Mouse (Mus musculus) limb, embryonic 11.5 days (tissue): Measurements from ENCODE around the gene Foxo1. TPM values are rescaled to one million over a fixed set of nuclear protein-coding genes. Genes with fewer than 3 reads are reported as not detected.

Source experiments
- ATAC-seq: fragments of 200-750 bp; cut with Nextera tagmentation; 2 replicates; pipeline ENCODE4 v1.8.0; 2017; ENCODE audit warnings: low read depth; ENCODE audit not compliant: insufficient number of reproducible peaks, low FRiP score, low TSS enrichment
- DNase-seq: peaks from one replicate; pipeline ENCODE4 v3.0.0-alpha.2; 2015; ENCODE audit warnings: low spot score
- H3K27ac ChIP-seq: fragments of 300-500 bp; sonication (generic); replicated peaks from 2 replicates; pipeline ENCODE4 v1.5.1; 2014; ENCODE audit warnings: low read depth, mild to moderate bottlenecking, low read length
- H3K27me3 ChIP-seq: fragments of 300-500 bp; sonication (generic); 2 replicates; pipeline ENCODE4 v1.6.1; 2014; ENCODE audit warnings: mild to moderate bottlenecking, low read length, mixed read lengths; ENCODE audit not compliant: control insufficient read depth, insufficient read depth
- H3K36me3 ChIP-seq: fragments of 300-500 bp; sonication (generic); 2 replicates; pipeline ENCODE4 v1.6.1; 2014; ENCODE audit warnings: mild to moderate bottlenecking, low read length, moderate library complexity, mixed read lengths; ENCODE audit not compliant: control insufficient read depth, insufficient read depth
- H3K4me1 ChIP-seq: fragments of 300-500 bp; sonication (generic); 2 replicates; pipeline ENCODE4 v1.6.1; 2014; ENCODE audit warnings: low read length, mixed read lengths; ENCODE audit not compliant: control insufficient read depth, insufficient read depth
- H3K4me2 ChIP-seq: fragments of 300-500 bp; sonication (generic); 2 replicates; pipeline ENCODE4 v1.6.1; 2014; ENCODE audit warnings: low read depth, mild to moderate bottlenecking, moderate library complexity; ENCODE audit not compliant: severe bottlenecking
- H3K4me3 ChIP-seq: fragments of 300-500 bp; sonication (generic); 2 replicates; pipeline ENCODE4 v1.5.1; 2014; ENCODE audit warnings: low read depth, low read length
- H3K9ac ChIP-seq: fragments of 300-500 bp; sonication (generic); 2 replicates; pipeline ENCODE4 v1.6.1; 2014; ENCODE audit warnings: mild to moderate bottlenecking, low read length
- H3K9me3 ChIP-seq: fragments of 300-500 bp; sonication (generic); 2 replicates; pipeline ENCODE4 v1.6.1; 2016; ENCODE audit warnings: low read length; ENCODE audit not compliant: control insufficient read depth
- WGBS: fragments of 180-500 bp; shearing (Covaris S2); extraction: QIAGEN DNeasy Blood & Tissue Kit; methylation state at CpG from one replicate; pipeline ENCODE4 v1.1.7; 2014; 5-methylcytosine and 5-hydroxymethylcytosine counted together
- polyA plus RNA-seq: library from polyadenylated mRNA; unstranded; fragments of >200 nt; fragmentation: Nextera tagmentation; extraction: Ambion mirVana; gene quantifications from 2 replicates; pipeline ENCODE4 v1.2.1, GENCODE M21; 2014

The Foxo1 gene
- polyA plus RNA-seq, 1 experiment from 2014 or later = 5.9 TPM

DNA sequence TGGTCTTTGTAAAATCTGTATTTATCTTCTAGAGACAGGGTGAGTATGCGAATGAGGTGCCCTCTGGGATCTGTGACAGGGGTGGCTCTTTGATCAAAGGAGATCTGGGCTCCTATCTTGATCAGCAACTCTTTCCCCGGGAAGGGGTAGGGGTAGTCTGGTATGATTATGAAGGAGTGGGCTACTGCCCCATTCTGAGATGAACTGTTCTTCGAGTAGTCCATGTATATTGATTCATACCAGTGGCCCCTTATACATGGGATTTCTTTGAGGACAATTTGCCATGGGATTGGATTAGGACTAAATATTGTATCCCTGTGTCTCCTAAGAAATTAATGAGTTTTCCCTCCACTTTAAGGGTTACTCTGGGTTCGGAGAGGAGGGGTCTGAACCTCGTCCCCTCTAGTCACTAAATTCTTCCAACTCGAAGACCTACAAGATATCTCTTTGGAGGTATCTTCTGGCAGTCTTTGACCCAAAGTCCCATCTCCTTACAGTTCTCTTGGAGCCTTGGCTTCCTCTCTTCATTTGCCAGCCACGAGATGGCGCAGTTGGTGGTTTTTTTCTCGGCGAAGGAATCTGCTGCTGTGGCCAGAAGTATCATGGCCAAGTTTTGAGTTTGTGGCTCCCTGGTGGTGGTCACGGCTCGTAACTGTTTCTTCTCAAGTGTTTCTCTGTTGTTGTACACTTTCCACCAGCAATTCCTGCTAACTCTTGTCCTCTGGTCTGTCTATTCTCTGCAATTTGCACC lies 24.7 kb upstream of the Foxo1 start:
- no peak overlapping the region for H3K9ac ChIP-seq
- ATAC-seq = no peak
- peak; percentile 70 for DNase-seq
- WGBS = 55% methylated on average over 12 of the region's 12 CpGs
- no peaks in the 10 kb centered on the region for H3K27me3 ChIP-seq
- H3K9me3 ChIP-seq = no peaks in the 10 kb centered on the region
- no peak overlapping the region for H3K27ac ChIP-seq
- H3K4me2 ChIP-seq = no peak overlapping the region
- H3K4me1 ChIP-seq = no peaks in the 10 kb centered on the region
- H3K4me3 ChIP-seq = no peak overlapping the region
- H3K36me3 ChIP-seq = no peaks in the 10 kb centered on the region

DNA sequence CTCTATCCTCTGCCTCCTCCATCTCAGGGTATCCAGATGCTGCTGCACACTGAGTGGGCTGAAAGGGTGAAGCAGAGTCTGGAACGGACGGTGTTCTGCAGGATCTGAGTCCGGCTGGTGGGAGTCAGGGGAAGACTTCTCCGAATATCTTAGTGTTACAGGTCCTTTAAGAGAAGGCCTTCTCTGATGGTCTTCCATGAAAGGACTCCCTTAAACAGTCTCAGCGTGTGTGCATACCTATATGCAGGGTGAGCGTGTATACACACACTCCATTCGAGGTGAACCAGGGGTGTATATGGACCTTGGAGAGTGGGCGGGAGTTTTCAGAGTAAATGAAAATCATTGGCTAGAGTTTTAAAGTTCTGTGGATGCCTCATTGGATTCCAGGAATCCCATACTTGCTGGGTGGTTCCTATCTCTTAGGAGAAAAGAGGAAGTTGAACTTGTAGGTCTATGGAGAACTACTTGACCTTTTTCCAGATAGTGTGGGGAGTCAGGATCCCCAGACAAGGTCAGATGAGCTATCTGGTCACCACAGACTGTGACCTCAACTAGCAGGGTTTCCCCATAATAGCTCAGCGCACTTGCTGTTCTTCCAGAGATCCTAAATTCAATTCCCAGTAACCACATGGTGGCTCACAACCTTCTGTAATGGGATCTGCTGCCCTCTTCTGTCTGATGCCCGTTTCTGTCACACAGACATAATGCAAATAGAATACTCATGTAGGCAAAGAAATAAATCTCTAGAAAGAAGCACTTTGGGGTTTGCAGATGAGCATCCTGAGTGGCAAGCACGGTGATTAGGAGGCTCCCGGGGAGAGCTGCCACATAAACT lies 21.9 kb upstream of the Foxo1 start:
- Histone ChIP-seq H3K27me3 (no peaks in the 10 kb centered on the region), H3K27ac (no peak overlapping the region), H3K4me3 (no peak overlapping the region), H3K9ac (no peak overlapping the region), H3K4me1 (no peaks in the 10 kb centered on the region), H3K9me3 (no peaks in the 10 kb centered on the region), H3K4me2 (no peak overlapping the region), H3K36me3 (no peaks in the 10 kb centered on the region)
- no peak for DNase-seq
- WGBS = 82% methylated on average over 12 of the region's 12 CpGs
- no peak for ATAC-seq

DNA sequence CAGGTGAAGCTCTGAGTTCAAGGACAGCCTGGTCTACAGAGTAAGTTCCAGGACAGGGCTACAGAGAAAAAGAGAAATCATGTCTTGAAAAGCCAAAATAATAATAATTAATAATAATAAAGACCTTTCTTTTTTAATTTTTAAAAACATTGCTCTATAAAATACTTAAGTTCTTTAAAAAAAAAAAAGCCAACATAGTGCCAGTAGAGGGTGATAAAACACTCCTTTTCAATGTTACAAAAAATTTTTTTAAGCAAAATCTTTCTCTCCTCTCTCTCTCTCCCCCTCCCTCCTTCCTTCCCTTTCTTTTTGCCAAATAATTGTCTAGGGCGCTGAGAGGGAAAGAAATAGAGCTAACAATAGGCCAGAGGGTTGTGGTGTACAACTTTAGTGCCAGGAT lies 17.0 kb upstream of the Foxo1 start:
- ATAC-seq (no peak), DNase-seq (no peak)
- Histone ChIP-seq H3K27me3 (no peaks in the 10 kb centered on the region), H3K9me3 (no peaks in the 10 kb centered on the region), H3K4me3 (no peak overlapping the region), H3K36me3 (no peaks in the 10 kb centered on the region), H3K4me1 (no peaks in the 10 kb centered on the region), H3K27ac (no peak overlapping the region), H3K9ac (no peak overlapping the region), H3K4me2 (no peak overlapping the region)
- WGBS = 69% methylated on average over 1 of the region's 1 CpGs

DNA sequence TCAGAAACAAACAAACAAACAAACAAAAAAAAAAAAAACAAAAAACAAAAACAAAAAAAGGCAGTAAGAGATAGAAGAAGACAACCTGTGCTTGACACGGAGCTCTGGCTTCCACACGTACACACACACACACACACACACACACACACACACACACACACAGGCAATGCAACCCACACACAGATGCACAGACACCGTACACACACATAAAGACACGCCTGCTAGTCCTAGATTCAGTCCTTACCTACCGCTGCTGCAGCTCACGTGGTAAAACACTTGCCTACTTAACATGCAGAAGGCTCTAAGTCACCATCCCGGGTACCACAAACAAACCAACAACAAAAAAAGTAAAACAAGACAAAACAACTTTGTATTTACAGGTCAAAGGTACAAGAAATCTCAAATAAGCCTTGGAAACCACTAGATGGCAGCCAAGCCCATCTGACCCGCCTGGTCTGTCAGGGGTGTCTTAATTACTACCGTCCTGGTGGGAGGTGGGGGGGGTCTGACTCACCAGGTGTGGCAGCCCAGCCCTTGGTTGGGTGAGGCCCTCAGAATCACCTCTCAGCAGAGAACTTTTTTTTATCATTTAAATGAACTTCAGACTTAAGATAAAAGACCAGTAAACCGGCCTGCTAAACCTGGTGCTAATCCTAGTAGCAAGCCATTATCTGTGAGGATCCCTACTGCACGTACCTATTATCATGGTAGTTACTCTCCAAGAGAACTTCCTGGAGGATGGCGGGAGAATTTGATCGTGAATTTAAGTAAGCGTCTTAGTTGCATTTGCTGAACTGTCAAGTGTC lies 14.3 kb upstream of the Foxo1 start:
- no peak overlapping the region for H3K27ac ChIP-seq
- ATAC-seq (no peak), DNase-seq (peak; percentile 66)
- WGBS = 18% methylated on average over 14 of the region's 14 CpGs
- H3K4me3 ChIP-seq = no peak overlapping the region
- H3K4me2 ChIP-seq = no peak overlapping the region
- no peak overlapping the region for H3K9ac ChIP-seq
- no peaks in the 10 kb centered on the region for H3K27me3 ChIP-seq
- no peaks in the 10 kb centered on the region for H3K36me3 ChIP-seq
- H3K9me3 ChIP-seq = no peaks in the 10 kb centered on the region
- H3K4me1 ChIP-seq = no peaks in the 10 kb centered on the region; the same call in 1 of the 2 replicates

DNA sequence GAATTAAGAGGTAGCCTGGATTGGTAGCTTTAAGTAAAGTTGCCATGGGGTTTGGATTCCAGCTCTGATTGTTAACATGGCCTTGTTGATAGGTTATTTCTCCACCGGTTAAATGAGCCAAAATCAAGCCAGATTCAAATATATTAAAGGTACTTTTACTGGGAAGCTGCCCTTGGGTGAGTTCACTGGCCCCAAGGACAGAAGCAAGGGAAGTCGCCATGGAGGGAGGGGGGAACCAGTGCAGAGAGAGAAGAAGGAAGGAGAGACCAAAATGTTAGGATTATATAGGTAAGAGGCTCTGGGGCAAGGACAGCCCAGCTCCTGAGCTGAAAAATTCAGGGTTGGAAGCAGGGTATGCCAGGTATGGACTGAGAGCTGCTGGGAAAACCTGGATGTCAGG lies 13.6 kb upstream of the Foxo1 start:
- no peaks in the 10 kb centered on the region for H3K9me3 ChIP-seq
- no peaks in the 10 kb centered on the region for H3K27me3 ChIP-seq
- no peaks in the 10 kb centered on the region; the same call in 1 of the 2 replicates for H3K4me1 ChIP-seq
- H3K4me2 ChIP-seq = no peak overlapping the region
- no peak overlapping the region for H3K27ac ChIP-seq
- H3K36me3 ChIP-seq = no peaks in the 10 kb centered on the region
- ATAC-seq (no peak), DNase-seq (no peak)
- H3K4me3 ChIP-seq = no peak overlapping the region
- WGBS = 8% methylated on average over 2 of the region's 2 CpGs
- H3K9ac ChIP-seq = no peak overlapping the region

DNA sequence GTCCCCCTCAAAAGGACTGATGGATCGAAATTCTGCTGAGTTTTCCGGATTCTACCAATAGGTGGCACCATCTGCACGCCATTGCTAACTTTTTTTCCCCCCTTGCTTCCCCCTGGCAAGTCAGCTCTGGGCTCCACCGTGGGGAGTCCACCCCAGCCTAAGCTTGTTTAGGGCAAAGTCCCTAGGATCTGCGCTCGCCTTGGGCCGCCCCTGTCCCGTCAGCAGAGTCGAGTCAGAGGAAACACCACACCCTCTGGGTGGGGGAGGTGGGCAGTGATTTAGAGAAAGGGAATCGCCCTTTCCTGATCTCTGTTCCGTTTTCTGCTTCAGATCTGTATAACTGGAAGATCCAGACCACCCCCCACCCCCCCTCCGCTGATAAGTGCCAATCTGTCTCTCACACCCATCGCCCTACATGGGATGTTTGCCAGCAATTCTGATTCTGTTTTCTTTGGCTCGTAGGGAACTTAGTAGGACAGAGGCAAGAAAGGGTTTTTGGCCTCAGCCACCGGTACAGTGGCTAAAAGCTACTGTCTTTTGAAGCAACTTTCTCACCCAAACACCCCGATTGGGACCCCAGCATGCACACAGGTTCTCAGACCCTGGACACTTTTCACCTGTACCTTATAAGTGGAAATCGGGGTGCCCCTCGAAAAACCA lies 10.2 kb upstream of the Foxo1 start:
- WGBS = 15% methylated on average over 18 of the region's 18 CpGs
- Histone ChIP-seq H3K36me3 (no peaks in the 10 kb centered on the region), H3K27me3 (no peaks in the 10 kb centered on the region), H3K27ac (no peak overlapping the region), H3K4me2 (peak overlapping the region; percentile 49), H3K4me3 (peak overlapping the region; percentile 14; the same call in 1 of the 2 replicates), H3K9me3 (no peaks in the 10 kb centered on the region), H3K4me1 (no peaks in the 10 kb centered on the region; the same call in 1 of the 2 replicates), H3K9ac (no peak overlapping the region)
- DNase-seq (peak; percentile 78), ATAC-seq (peak; percentile 68; the same call in 1 of the 2 replicates)

DNA sequence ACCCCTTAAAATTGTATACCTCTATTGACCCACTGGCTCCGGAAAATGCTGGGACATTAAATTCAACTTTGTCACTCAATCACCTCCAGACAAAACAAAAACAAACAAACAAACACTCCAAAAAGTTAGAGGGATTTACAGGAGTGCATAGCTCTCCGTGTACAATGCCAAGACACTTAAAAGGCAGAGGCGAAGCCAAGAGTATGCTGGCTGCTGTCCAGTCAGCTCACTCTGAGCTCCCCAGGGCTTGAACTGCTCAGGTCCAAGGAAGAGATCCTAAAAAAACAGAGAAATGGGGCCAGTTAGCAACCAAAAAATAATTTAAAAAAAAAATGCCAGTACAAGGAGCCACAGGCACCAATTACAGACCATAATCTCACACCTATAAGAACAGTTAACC lies 9.6 kb upstream of the Foxo1 start:
- Histone ChIP-seq H3K4me2 (no peak overlapping the region), H3K9me3 (no peaks in the 10 kb centered on the region), H3K27ac (no peak overlapping the region), H3K4me1 (no peaks in the 10 kb centered on the region; the same call in 1 of the 2 replicates), H3K4me3 (no peak overlapping the region), H3K36me3 (no peaks in the 10 kb centered on the region), H3K9ac (no peak overlapping the region), H3K27me3 (no peaks in the 10 kb centered on the region)
- ATAC-seq = no peak
- WGBS = 48% methylated on average over 3 of the region's 3 CpGs
- DNase-seq = no peak
